Mouse (Mus musculus) MEL (cell line): ENCODE results near the gene Unc13a. TPM values are rescaled to one million over a fixed set of nuclear protein-coding genes. Genes with fewer than 3 reads are reported as not detected.

Source experiments
- DNase-seq: peaks from one replicate; pipeline ENCODE4 v3.0.0; 2011; ENCODE audit warnings: low read depth, low spot score
- H3K27ac ChIP-seq: 2 replicates; pipeline ENCODE4 v1.5.1; 2012; ENCODE audit warnings: low read depth, mild to moderate bottlenecking, control low read depth, low read length, moderate library complexity; ENCODE audit not compliant: control insufficient read depth
- H3K27me3 ChIP-seq, 2 experiments: fragments of 150-350 bp in 1 of 2; sonication (generic) in 1 of 2; 2 replicates each; pipeline ENCODE4 v1.6.1; 2012; ENCODE audit warnings: low read length in 2 of 2, mild to moderate bottlenecking in 2 of 2, improper control_type of control experiment in 1 of 2, moderate library complexity in 1 of 2; ENCODE audit not compliant: insufficient read depth in 2 of 2, control insufficient read depth in 1 of 2
- H3K36me3 ChIP-seq, 2 experiments: 2 replicates each; pipeline ENCODE4 v1.6.1; 2012 to 2014; ENCODE audit warnings: low read length in 2 of 2, improper control_type of control experiment in 1 of 2, inconsistent platforms in 1 of 2, mild to moderate bottlenecking in 1 of 2; ENCODE audit not compliant: insufficient read depth in 2 of 2, control insufficient read depth in 1 of 2
- H3K4me1 ChIP-seq, 2 experiments: fragments of 150-350 bp in 1 of 2; sonication (generic) in 1 of 2; 2 replicates each; pipeline ENCODE4 v1.6.1; 2012; ENCODE audit warnings: low read length in 2 of 2, improper control_type of control experiment in 1 of 2, mild to moderate bottlenecking in 1 of 2; ENCODE audit not compliant: insufficient read depth in 2 of 2, control insufficient read depth in 1 of 2
- H3K4me3 ChIP-seq, 2 experiments: fragments of 150-350 bp in 1 of 2; sonication (generic) in 1 of 2; 2 replicates each; pipeline ENCODE4 v1.5.1; 2012; ENCODE audit warnings: low read depth in 2 of 2, low read length in 2 of 2, mild to moderate bottlenecking in 2 of 2, moderate library complexity in 2 of 2, control low read depth in 1 of 2, improper control_type of control experiment in 1 of 2; ENCODE audit not compliant: control insufficient read depth in 1 of 2, insufficient read depth in 1 of 2
- H3K79me2 ChIP-seq: 2 replicates; pipeline ENCODE4 v1.6.1; 2012; ENCODE audit warnings: mild to moderate bottlenecking, low read length, moderate library complexity; ENCODE audit not compliant: control insufficient read depth, poor library complexity, insufficient read depth
- H3K9ac ChIP-seq: 2 replicates; pipeline ENCODE4 v1.6.1; 2012; ENCODE audit warnings: low read depth, mild to moderate bottlenecking, control low read depth, low read length, moderate library complexity; ENCODE audit not compliant: control insufficient read depth, poor library complexity, severe bottlenecking
- H3K9me3 ChIP-seq: fragments of 150-350 bp; sonication (generic); replicated peaks from 2 replicates; pipeline ENCODE4 v1.6.1; 2012; ENCODE audit warnings: mild to moderate bottlenecking, low read length, improper control_type of control experiment, moderate library complexity; ENCODE audit not compliant: insufficient read depth
- E2F4 ChIP-seq: IDR thresholded peaks from 2 replicates; pipeline ENCODE4 v1.6.1; 2011; ENCODE audit warnings: low read depth, low read length, improper control_type of control experiment, borderline replicate concordance
- HCFC1 ChIP-seq: IDR thresholded peaks from 2 replicates; pipeline ENCODE4 v1.6.1; 2012; ENCODE audit warnings: low read depth, mild to moderate bottlenecking, inconsistent platforms, low read length, improper control_type of control experiment, moderate library complexity
- KAT2A ChIP-seq: conservative IDR thresholded peaks from 2 replicates; pipeline ENCODE4 v1.6.1; 2012; ENCODE audit warnings: low read depth, low read length, improper control_type of control experiment, inconsistent platforms
- MAX ChIP-seq: IDR thresholded peaks from 2 replicates; pipeline ENCODE4 v1.6.1; 2011; ENCODE audit warnings: low read length, improper control_type of control experiment
- MAZ ChIP-seq: IDR thresholded peaks from 2 replicates; pipeline ENCODE4 v1.6.1; 2012; ENCODE audit warnings: low read depth, mild to moderate bottlenecking, inconsistent platforms, low read length, improper control_type of control experiment
- MYC ChIP-seq: IDR thresholded peaks from 2 replicates; pipeline ENCODE4 v1.6.1; 2011; ENCODE audit warnings: low read depth, mild to moderate bottlenecking, low read length, improper control_type of control experiment, moderate library complexity
- NELFE ChIP-seq: IDR thresholded peaks from 2 replicates; pipeline ENCODE4 v1.6.1; 2011; ENCODE audit warnings: low read depth, low read length, improper control_type of control experiment
- NRF1 ChIP-seq: IDR thresholded peaks from 2 replicates; pipeline ENCODE4 v1.6.1; 2014; ENCODE audit warnings: low read depth, mild to moderate bottlenecking, inconsistent platforms, low read length, improper control_type of control experiment, moderate library complexity; ENCODE audit not compliant: poor library complexity, insufficient read depth, severe bottlenecking
- RAD21 ChIP-seq: IDR thresholded peaks from 2 replicates; pipeline ENCODE4 v1.6.1; 2011; ENCODE audit warnings: mild to moderate bottlenecking, low read depth, low read length, improper control_type of control experiment
- RCOR1 ChIP-seq: IDR thresholded peaks from 2 replicates; pipeline ENCODE4 v1.6.1; 2012; ENCODE audit warnings: low read depth, mild to moderate bottlenecking, inconsistent platforms, low read length, improper control_type of control experiment
- TAL1 ChIP-seq: IDR thresholded peaks from 2 replicates; pipeline ENCODE4 v1.6.1; 2012; ENCODE audit warnings: mild to moderate bottlenecking, inconsistent platforms, low read length, moderate library complexity, mixed read lengths
- USF1 ChIP-seq: IDR thresholded peaks from 2 replicates; pipeline ENCODE4 v1.6.1; 2014; ENCODE audit warnings: low read depth, mild to moderate bottlenecking, inconsistent platforms, low read length, improper control_type of control experiment, moderate library complexity
- USF2 ChIP-seq, 2 experiments: IDR thresholded peaks; 2 replicates each; pipeline ENCODE4 v1.6.1; 2011 to 2012; ENCODE audit warnings: improper control_type of control experiment in 2 of 2, low read length in 2 of 2, borderline replicate concordance in 1 of 2, inconsistent platforms in 1 of 2, low read depth in 1 of 2, mild to moderate bottlenecking in 1 of 2; ENCODE audit not compliant: insufficient read depth in 1 of 2
- ZKSCAN1 ChIP-seq: IDR thresholded peaks from 2 replicates; pipeline ENCODE4 v1.6.1; 2012; ENCODE audit warnings: low read depth, mild to moderate bottlenecking, inconsistent platforms, low read length, improper control_type of control experiment, moderate library complexity
- polyA plus RNA-seq, 2 experiments: library from polyadenylated mRNA; stranded (reverse) in 1 of 2; unstranded in 1 of 2; fragments of >175 nt in 1 of 2; fragments of >200 nt in 1 of 2; gene quantifications; 2 replicates each; pipeline versions ENCODE4 v1.2.1 to v1.2.4; 2012; ENCODE audit warnings: low replicate concordance in 2 of 2, low read depth in 1 of 2; ENCODE audit not compliant: insufficient read length in 2 of 2, insufficient read depth in 1 of 2, missing spikeins in 1 of 2
- total RNA-seq: library from RNA; depleted of rRNA; stranded (reverse); fragments of 300-350 nt; gene quantifications from 2 replicates; pipeline ENCODE4 v1.2.3, GENCODE M21; 2012

Unc13a gene
- total and polyA plus RNA-seq, 3 experiments: 0.81 to 3.6 TPM; not detected in 1

GRCm38 (mm10) chr8:71633164-71633563 is 38.4 kb downstream of the Unc13a start (continued):
- TF ChIP-seq HCFC1 (peak; percentile 56; the same call in 1 of the 2 replicates), RAD21 (peak; percentile 88)
- TF ChIP-seq, all 39 proteins: peak for 14

GRCm38 (mm10) chr8:71631897-71632296 is 39.7 kb downstream of the Unc13a start:
- peak; percentile 44 for DNase-seq
- H3K27ac ChIP-seq: no peak overlapping the region
- H3K36me3 ChIP-seq: peaks cover 0 to 12% of the 10 kb centered on the region in 2 experiments; a peak in 2 of 4 replicates
- H3K27me3 ChIP-seq: no peaks in the 10 kb centered on the region
- peak overlapping the region; percentile 23 for H3K9ac ChIP-seq
- H3K9me3 ChIP-seq: no peaks in the 10 kb centered on the region
- no peak for TF ChIP-seq MYC
- no peak for TF ChIP-seq ZKSCAN1
- peak; percentile 39; the same call in 1 of the 2 replicates for TF ChIP-seq MAX
- TF ChIP-seq USF1: peak; percentile 90
- peak; percentile 28 to 68; a peak in 1 of 4 replicates for TF ChIP-seq USF2 (IDR thresholded peaks at IDR 0.05; ENCODE audit: borderline replicate concordance in 1 of 2, insufficient read depth in 1 of 2, low read depth in 1 of 2, low read length in 2 of 2)
- no peak for TF ChIP-seq TAL1
- 0 out of 2 replicates have a peak, but pooled peaks have one; percentile 16 for TF ChIP-seq NELFE
- H3K4me1 ChIP-seq: peaks cover 2 to 35% of the 10 kb centered on the region in 2 experiments; a peak in 3 of 4 replicates
- H3K79me2 ChIP-seq: no peaks in the 10 kb centered on the region; the same call in 1 of the 2 replicates
- no peak overlapping the region for H3K4me3 ChIP-seq

DNA sequence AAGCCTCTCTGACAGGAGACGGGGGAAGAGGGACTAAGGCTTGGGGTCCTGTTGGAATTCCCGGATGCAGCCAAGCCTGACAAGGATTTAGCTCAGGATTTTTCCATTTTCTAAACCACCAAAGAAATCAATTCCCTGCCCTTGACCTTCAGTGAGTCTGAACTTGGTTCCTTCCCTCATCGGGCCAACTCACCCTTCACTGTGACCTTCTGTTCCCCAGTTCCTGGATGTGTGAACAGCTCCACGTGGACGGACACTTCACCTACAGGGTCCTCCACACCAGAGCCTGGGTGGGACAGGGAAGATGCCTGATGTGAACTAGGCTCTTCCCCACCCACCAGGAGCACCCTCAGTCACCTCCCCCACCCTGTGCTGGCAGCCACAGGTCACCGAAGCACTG is 40.8 kb downstream of the Unc13a start:
- peaks cover 0 to 12% of the 10 kb centered on the region in 2 experiments; a peak in 2 of 4 replicates for H3K36me3 ChIP-seq
- no peak overlapping the region for H3K4me3 ChIP-seq
- peaks cover 2 to 35% of the 10 kb centered on the region in 2 experiments; a peak in 3 of 4 replicates for H3K4me1 ChIP-seq
- TF ChIP-seq MAZ: no peak
- TF ChIP-seq RCOR1: no peak
- TF ChIP-seq ZKSCAN1: no peak
- TF ChIP-seq E2F4: no peak
- no peak for TF ChIP-seq NRF1
- TF ChIP-seq KAT2A: no peak
- TF ChIP-seq, all 39 proteins: peak for 0
- Histone ChIP-seq H3K79me2 (no peaks in the 10 kb centered on the region; the same call in 1 of the 2 replicates), H3K27me3 (no peaks in the 10 kb centered on the region), H3K9ac (no peak overlapping the region), H3K27ac (no peak overlapping the region), H3K9me3 (no peaks in the 10 kb centered on the region)
- DNase-seq: no peak
